Mouse (Mus musculus): ENCODE measurements at regions not wholly inside any gene's neighbourhood (a gene's known extent, or its start where the extent isn't known, plus 50 kb on each side); places are given as distances from the start of the nearest gene placed in this dataset.

DNA sequence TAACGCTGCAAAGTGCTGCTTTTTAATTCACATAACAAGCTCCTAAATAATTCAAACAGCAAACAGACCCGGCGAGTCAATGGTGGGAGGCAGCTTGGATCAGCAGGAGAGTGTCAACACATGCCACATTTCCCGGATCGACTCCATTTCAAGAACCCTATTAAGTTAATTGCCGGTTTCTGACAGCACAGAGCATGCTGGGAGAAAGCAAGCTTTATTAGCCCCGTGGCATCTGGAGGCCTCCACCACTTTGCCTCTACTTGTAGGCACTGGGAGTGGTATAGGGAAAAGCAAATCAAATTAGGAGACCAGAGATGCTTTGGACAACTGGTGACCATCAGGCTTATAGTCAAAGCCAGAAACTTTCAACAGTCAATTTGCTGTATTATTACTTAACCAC lies 188.5 kb downstream of the Emx2 start:
- no peak for DNase-seq

DNA sequence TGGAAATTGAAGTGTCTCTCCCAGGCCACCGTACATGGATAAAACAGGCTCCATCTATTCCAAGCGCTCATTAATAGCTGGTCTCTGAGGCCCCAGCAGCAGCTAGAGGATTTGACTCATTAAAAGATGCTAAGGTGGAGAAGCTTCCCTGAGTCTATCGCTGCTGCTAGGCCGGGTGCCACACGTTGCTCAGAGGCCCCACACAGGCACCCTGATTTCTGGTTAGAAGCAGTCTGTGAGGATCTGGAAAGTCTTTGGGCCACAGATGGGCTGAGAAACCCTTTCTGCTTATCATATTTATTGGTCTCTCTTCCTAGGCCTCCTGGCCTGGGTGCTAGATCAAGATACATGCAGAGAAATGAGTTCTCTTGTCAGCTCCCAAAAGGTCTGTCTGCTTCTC lies 191.2 kb downstream of the Emx2 start:
- no peak for DNase-seq

DNA sequence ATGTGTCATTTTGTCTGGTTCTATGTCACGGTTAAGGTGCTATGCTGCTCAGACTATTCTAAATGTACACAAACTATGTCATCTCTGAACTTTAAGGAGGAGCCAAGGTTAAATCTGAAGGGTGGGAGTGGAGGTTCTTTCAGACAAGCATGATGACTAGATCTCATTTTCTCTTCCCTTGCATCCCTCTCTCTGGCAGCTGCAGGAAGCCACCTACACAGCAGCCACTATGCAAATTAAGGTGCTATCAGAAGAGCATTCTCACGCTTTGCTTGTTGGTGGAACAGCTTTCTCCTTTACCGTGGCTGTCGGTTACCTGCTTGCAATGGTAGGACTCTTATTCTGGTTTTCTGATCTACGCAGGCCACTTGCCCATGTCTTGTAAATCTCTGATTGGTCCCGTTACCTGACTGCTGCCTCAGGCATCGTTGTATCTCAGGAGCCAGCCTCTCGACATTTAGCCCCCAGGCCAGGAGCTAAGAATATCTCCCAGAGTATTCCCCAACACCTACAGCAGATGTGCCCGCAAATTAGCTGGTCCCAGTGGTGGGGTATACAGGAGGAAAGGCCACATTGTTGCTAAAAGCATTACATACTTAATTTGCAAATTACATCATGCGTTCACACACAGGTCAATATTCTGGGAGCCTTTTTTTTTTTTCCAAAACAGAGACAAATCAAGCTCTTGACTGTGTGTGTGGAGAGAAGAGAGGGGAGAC lies 192.6 kb downstream of the Emx2 start:
- DNase-seq, result no peak

DNA sequence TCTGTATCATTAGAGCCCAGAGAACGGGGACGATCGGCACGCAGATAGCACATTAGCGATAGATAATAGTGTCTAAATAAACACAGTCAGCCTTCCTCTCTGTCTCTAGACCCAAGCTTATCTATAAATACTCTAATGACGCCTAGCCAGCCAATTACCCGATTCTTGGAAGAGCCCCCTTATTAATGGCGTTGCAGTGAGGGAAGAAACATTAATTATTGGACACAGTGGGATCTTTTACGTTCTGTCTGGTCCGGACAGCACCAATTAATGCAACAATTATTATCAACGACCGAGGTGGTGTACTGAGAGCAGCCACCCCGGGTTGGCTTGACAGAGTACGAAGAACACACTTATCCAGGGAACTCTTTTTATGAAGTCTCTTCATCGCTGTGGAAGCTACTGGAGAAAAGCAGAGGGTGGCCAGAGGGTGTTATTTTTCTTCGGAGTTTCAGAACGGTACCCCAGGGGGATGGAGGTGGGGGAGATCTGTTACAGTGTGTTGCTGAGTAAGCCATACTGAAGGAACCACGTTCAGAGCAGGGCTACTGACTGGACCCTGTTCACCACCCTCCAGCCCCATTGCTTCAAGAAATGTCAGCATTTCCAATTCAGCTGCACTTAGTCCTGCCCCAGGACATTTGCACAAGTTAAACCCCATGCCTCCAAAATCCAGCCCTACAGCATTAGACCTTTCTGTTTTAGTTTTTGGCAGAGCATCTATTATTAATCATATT lies 195.6 kb downstream of the Emx2 start:
- DNase-seq, result no peak

DNA sequence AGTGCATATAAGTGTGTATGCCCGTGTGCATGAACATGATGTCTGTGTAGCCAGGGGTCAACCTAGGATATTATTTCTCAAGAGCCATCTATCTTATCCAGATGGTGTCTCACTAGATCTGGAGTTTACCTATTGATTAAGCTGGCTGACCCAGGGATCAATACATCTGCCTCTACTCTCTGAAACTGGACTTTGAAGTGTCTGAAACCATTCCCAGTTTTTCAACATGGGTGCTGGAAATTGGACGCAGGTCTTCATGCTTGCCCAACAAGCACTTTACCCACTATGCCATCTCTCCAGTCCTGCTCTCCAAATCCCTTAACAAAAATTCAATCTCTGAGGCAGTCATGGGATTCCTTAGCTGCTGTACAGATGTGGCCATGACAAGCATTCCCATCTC lies 197.1 kb downstream of the Emx2 start:
- DNase-seq, result no peak

DNA sequence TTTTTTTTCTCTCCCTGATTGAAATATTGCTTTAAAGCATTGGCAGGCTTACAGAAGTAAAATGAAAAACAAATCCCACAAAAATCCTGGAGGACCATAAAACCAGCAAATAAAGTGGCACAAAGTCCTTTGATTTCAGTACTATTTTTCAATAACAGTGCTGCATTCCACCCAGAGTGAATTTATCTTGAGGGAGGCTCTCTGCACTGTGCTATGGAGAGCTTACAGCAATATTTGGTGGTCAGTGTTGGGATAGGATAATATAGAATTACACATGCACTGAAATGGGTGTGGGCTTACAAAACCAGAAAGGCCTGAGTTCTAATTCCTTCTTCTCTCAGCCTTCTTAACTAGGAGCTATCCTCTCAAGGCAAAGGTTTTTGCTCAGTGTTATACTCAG lies 211.6 kb downstream of the Emx2 start:
- no peak for DNase-seq

DNA sequence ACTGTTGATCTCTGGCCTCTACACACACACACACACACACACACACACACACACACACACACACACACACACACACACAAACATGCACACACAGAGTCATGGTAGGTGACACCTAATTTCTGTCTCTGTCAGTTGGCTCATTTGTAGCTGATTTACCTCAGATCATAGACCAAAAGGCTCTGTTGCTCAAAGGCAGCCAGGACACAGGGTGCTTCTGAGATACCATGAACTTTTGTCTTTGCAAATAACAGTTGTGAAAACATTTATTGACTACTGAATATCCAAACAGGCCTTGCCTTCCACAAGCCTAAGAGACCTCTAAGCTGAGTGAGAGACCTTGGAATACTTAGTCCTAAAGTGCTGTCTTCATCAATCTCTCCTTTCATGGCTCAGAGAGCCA lies 215.4 kb downstream of the Emx2 start:
- DNase-seq, result no peak

DNA sequence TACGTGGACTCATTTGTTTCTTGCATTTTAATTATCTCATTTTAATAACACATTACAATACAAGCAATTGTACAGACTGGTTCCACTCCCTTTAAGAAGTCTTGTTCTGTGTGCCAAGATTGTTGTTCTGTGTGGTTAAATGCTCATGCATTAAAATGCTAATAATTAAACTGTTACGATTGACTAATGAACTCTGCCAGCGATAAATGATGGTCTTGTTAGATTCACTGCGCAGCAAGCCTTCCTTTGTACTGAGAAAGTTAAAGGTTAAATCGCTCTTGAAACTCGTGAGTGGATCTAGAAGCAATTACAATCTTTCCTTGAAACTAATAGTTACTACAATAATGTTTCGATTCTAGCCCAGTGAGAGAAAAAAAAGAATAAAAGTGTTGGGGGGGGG lies 221.0 kb downstream of the Emx2 start:
- peak; percentile 78 for DNase-seq

DNA sequence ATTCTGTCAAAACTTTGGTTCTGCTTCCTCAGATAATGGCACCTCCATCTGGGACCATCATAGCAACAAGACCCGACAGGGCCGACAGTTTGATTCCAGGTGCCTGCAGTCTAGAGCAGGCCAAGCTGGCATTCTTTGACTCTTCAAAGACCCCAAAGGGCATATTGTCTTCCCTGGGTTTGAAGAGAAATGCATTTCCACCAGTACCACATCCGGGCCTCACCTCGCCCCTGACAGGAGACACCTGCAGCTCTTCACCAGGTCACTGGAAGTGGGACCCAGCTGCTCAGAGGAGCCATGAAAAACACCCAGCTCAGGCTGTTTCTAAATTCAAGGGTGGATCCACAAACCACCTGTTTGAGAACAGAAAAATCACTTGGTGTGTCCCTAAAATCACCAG lies 222.2 kb downstream of the Emx2 start:
- DNase-seq, result no peak

DNA sequence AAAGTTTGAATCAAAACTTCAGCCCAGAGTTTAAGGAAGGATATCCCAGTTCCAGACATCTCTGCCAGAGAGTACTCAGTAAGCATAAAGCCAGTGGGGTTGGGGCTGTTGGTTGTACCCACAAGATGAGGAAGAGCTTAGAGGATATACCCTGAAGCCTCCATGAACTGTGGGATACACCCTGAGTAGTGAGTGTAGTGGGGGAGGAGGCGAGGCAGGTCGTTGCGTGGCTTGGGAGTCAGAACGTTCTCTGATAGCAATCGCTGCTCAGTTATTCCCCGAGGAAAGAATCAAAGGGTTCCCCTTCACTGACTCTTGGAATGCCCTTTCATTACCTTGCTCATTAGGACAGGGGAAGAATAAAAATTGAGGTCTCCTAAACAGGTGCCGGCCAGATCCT lies 226.1 kb downstream of the Emx2 start:
- DNase-seq, result no peak

DNA sequence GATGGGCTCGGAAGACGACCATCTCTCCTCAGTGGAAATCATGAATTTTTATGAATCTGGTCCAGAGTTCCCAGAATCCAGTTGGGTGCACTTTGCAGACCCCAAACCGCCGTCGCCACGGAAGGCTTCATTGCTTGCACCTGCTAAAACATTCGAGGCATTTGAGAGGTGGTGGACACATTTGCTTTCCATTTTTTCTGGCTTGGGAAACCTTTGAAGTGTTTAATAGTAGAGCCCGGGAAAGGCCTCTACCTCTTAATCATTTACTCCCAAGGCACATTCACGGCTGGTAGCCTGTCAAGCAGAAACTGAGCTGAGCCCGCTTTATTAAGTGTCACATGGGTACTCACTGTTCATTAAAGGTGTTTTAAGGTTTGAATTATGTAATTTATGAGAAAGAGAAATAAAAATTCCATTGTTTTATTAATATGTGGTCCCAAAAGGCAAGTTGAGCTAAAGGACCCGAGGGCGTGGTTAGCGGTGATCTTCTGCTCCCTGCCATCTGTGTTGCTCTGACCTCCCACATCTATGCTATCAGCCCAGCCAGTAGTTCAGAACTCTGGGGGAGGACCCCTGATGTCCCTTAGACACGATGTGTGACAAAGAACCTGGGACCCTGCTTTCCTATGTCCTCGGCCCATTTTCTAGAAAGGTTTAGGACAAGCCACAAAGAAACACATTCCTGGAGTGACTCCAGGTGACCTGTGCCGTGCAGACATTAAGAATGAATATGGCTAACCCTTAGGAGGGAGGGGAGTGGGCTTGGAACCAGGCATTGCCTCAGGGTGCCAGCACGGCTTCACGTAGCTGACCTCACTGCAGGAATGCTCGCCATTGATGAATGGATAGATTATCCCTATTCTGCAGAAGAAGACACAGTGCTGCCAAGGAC lies 227.9 kb downstream of the Emx2 start:
- DNase-seq, result peak; percentile 89

DNA sequence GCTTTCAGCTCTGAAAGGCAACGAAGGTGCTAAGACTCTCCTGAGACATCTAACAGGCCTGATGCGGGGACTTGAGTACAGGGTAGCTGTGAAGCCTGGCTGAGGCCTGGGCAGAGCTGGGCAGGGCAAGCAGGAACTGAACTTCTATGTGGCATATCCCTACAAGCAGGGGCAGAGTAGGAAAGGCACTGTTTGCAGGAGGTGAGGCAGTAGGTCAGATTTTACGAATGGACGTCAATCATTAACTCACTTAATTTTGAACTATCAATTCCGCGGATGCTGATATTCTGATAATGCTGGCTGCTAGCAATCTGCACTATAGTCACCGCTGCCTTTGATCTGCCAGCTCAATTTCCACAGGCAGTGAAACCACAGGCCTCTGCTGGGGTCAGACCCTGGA lies 229.0 kb downstream of the Emx2 start:
- DNase-seq, result peak; percentile 58

DNA sequence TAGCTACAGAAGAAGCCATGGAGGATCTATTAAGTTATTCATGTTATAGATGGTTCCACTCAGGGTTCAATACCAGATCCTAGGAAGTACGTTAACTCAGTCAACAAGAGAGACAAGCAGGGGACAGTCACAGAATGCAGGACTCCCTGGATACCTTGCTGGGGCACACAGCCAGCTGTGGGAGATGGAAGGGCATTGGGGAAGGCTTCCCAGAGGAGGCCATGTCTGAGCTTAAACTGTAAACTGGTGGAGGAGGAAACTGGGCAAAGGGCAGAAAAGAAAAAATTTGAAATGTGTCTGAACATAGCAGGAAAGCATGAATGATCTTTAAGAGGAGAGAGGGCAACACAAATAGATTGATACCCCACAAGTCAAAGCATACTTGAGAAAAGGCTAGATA lies 229.5 kb downstream of the Emx2 start:
- peak; percentile 79 for DNase-seq

DNA sequence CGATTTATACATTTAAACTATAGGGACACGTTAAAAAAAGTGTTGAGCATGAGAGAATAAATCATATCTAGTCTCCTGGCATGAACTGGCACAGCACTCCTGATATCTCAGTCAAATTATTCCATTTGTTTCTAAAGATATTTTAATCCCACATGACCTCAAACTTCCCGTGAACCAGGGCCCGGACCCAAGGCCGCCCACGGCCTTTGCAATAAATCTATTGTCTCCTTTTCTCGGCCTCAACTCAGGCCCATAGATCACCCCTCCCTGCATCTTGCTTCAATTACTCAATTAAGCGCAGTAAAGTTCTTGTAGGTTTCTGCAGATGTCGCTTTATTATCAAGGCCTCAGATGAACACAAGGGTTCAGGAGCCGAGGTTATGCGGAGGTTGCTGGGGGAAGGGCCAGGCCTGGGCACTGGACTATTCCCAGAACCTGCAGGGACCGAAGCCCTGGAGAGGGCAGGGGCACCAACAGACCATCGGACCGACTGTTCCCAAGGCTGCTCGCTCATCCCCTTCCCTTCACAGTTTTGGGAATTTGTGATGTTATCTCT lies 233.4 kb downstream of the Emx2 start:
- DNase-seq, result no peak

DNA sequence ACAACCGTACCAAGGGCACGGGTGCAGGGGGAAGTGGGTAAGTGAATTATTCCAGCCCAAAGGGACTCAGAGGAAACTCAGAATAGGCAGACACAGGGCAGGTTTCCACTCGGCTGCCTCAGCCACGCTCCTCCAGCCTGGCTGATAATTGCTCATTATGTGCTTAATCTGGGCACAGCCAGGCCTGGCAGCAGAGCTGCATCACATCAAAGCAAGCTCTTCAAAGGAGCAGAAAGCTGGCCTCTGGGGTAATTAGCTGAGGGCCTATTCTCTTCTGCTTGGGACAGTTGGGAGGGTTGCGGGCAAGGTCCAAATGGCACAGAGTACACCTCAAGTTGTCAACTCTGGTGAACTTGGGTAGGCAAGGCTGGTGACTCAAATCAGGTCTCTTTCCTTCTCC lies 239.5 kb downstream of the Emx2 start:
- peak; percentile 75 for DNase-seq

DNA sequence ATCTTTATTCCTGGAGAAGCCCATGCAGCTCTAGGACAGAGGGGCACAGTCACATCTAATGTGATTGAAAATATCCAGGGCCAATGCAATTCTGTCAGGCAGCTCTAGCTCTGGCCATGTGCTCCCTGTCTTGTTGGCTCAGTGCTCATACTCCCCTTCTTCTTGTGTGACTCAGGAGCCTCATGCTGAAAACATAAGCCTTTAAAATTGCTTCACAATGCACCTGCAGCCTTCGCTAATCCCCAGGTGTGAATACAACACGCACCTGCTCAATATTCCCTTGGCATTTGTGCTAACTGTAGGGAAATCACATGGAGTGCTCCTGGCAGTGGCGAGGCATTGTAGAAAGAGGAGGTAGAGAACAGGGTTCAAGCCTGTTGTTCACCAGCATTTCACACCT lies 242.0 kb downstream of the Emx2 start:
- no peak for DNase-seq

DNA sequence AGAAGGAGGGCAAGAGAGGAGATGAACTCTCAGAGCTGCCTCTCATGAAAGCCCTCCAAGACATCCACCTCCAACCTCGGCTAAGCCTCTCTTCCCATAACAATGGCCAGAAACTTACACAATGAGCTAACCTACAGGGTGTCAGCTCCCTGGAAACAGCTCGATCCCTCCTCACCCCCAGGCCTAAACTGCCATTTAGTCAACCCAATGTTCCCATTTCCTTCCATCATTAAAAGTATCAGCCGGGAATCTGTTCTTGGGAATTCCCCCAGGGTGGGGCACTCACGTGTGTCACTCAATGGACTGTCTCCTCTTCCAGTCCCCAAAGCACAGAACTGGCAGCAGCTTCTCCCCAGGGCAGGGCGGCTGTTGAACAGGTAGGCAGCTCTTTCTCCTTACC lies 236.3 kb downstream of the Rab11fip2 start:
- DNase-seq, result no peak

DNA sequence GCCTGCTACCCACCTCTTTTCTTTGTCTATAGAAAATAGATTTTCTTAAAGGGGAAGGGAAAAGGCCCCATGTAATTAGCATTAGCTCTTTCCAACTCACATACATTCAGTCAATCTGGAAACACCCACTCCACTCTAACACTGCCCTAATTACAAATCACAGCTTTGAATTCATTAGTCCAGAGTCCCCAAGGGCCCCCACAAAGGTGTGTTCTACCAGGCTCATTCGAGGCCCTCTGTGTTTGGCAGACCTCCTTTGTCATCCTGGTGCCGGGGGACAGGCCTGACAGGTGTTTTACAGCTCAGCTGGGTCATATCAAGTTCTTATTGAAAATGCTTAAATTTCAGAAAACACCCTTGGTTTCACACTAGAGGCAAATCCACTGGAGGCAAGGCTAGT lies 234.3 kb downstream of the Rab11fip2 start:
- no peak for DNase-seq

DNA sequence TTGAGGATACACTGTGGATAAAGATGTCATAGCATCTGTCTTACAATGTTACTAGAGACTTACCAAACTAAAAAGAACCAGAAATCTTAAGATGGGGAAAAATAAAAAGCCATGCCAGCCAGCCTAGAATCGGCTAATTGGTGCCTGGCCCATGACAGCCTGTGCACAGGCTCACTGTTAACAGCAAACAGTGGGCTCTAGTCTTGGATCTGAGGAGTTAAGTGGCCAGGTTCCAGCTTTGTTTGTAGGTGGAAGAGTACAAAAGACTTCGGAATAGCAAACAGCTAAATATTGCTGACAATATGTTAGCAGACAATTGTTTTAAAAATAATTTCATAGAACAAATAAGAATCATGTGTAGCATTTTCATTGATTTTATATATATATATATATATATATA lies 228.4 kb downstream of the Rab11fip2 start:
- DNase-seq, result no peak

DNA sequence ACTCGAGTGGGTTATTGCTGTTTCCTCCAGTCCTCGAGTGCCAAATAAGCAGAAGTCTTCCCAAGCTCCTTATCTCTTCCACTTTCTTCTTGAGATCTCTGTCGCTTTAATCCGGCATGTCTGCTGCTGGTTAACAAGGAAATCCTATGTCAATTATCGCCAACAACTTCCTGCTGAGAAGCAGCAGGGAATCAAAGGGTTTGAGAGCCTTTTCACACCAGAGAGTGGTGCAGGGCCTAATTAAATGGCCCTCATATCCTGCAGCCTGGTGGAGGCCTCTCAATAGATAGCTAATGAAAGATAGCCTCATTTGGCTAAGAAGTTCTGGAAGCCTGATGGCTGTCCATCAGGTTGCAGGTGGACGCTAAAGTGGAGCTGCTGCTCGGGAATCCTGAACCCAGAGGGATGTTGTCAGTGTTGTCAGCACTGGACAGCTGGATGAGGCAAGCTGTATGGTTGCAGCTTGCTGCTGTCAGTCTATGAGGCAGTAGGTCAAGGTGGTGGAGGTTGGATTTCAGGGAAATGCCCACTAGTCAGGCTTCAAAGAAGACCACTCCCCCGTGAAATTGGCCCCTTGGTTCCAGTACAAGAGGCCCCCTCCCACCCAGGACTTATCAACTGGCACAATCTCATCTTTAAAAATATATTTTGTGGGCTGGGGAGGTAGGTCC lies 225.5 kb downstream of the Rab11fip2 start:
- DNase-seq, result no peak

DNA sequence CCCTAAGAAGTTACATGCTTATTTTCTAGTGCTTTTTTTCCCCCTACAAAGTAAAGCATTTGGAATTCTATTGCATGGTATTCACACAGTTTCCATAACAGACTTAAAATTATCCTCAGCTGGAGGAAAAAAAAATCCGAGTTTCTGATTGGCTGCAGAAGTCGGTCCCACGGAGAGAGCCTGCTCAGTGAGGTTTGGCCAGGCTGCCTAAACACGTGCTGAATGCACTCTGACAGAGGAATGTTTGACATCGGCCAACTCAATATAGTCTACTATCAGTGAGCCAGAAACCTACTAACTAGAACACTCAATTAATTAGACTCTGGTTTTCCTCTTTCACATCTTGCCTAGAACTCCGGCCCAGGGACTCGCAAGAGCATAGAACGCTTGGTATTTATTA lies 204.9 kb downstream of the Rab11fip2 start:
- no peak for DNase-seq

DNA sequence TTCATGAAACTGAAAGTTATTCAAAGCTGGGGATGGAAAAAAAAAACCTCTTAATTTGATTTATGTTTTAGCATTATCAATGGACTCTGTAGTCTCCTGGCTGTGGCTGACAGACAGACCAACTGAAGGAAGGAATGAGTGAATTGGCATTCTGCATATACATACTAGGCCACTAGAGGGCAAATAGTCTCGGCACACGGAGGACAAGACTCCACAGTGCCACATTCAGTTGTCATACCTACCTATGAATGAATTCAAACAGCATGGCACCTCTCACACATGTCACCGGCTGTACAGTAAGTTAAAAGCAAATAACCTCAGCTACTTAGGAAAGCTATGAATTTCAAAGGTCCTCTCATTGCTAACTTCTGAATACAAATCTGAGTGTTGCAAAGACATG lies 200.5 kb downstream of the Rab11fip2 start:
- DNase-seq, result peak; percentile 44

DNA sequence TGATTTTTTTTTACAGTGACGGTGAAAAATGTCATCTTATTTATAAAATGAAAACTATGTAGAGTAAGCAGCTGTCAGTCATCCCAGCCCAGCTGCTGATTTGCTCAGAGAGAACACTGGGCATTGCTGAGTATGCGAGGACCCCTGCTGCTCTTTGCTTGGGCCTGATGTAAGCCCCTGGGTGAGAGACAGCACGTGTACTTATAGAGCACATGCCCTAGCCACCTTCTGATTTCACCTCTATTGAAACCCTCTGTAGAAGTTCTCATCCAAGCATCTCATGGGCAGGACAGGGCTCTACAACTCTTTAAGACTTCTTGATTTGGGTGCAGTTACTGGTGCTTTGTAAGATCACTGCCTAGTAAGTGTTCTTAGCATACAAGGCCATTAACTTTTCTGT lies 182.2 kb downstream of the Rab11fip2 start:
- DNase-seq, result no peak
